Mouse (Mus musculus) layer of hippocampus, postnatal 10 days (tissue): Measurements from ENCODE around the gene Psmd11. TPM values are rescaled to one million over a fixed set of nuclear protein-coding genes. Genes with fewer than 3 reads are reported as not detected.

Experiments used
- DNase-seq, 2 experiments: peaks; one replicate each; pipeline ENCODE4 v3.0.0; 2021; ENCODE audit warnings: low spot score in 2 of 2
- total RNA-seq, 2 experiments: library from RNA; stranded (reverse); gene quantifications; 2 replicates each; pipeline ENCODE4 v1.2.3; 2021

Gene Psmd11
- total RNA-seq, 2 experiments from 2014 or later = 106 to 116 TPM

DNA sequence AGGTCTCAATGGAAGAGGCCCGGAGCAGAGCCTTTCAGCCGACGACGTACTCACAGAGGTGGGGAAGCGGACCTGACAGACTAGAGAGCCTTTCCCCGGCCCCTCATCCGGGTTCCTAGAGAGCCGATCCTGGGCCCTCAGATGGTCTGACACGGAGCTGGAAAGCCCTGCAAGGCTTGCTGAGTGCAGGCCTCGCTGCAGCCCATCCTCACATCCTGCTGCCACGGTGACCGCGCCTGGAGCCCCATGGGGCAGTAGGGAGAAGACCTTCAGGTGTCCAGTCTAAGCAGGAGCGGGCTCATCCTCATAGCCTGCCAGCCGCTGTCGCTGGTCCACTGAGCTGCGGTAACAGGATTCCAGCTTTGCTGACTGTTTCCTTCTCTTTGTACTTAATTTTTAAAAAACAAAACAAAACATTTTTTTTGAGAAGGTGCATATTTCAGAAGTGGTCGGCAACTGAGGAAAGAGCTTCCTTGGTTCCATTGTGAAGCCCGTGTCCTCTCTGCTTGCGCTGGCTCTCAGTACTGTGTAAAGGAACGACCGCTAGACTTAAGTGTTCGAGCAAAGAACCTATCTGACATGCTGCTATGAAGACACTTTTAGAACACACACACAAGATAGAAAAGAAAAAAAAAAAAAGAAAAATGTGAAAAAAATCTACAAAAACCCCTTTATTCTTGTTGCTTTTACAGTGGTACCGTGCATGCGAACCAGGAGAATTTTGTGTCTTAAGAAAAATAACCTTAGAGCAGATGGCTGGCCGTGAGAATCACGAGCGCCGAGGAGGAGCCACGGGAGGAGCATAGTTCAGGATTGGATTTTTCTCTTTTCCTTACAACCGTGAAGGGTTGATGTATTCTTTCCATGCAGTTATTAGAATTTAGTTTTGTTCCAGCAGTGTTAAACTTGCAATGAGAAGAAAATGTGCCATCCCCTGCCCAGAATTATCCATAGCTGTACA, 51.8 kb downstream of the Psmd11 start:
- DNase-seq = peak; percentile 32 to 48

DNA sequence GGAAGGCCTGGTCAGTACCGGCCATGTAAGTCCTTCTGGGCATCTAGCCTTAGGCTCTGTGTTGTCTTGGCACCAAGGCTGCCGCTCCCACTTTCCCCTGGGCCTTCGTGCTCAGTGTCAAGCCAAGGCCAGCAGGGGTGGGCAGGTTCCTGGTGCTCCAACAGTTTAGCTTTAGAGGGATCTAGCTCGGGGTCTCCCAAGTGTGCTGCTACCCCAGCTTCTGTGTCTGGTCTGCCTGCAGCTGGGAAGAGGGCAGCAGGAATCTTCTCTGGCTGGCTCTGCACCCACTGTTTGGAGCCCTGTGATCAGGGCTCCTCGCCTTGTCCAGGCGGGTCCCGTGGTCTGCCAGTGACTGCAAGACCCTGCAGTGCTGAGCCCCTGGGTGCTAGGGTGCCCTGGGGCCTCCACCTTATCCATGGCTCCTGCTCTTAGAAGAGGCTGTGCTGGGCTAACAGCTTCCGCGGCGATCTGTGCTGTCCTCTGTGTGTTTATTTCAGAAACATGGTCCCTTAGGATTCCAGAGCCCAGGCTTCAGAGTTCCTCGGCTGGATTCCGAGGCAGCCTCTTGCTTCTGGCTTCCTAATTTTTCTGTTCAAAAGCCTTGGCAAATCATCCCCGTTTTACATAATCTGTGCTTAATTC, 53.1 kb downstream of the Psmd11 start:
- peak in 1 of 2 experiments; percentile 22 for DNase-seq

DNA sequence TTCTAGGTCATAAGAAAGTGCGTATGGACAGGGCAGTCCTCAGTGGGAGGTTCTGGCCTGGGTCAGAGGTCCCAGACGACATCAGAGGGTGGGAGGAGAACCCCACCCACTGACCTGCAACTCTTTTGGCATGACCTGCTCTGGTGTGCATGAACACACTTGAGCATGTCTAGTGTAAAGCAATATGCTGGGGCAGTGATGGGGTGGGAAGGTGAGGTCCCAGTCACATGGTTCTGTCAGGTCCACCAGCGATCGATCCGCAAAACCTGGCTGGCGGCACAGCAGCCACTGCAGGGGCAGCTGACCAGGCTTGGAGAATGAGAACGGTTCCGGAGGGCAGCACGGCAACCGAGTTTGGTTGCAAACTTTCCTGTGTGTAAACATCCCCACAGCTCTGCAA, 53.9 kb downstream of the Psmd11 start:
- DNase-seq = peak in 1 of 2 experiments; percentile 31

DNA sequence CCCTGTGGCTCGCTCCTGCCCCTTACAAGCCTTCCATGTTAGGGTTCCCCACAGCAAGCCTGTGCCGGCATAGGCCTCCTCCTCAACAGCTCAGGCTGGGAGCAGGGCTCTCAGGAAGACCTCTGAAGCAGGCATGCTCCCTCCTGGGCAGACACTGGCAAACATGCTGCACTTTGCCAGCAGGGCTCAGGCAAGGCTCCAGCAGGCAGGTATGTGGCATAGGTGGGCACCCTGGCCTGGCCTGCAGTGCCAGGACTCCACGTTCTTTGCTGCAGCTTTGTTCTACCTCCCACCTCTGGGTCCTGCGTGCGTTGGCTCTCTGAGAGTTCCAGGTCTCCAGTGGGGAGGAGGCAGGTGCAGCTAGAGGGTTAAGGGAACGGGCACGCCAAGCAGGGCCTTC, 54.5 kb downstream of the Psmd11 start:
- peak in 1 of 2 experiments; percentile 46 for DNase-seq

DNA sequence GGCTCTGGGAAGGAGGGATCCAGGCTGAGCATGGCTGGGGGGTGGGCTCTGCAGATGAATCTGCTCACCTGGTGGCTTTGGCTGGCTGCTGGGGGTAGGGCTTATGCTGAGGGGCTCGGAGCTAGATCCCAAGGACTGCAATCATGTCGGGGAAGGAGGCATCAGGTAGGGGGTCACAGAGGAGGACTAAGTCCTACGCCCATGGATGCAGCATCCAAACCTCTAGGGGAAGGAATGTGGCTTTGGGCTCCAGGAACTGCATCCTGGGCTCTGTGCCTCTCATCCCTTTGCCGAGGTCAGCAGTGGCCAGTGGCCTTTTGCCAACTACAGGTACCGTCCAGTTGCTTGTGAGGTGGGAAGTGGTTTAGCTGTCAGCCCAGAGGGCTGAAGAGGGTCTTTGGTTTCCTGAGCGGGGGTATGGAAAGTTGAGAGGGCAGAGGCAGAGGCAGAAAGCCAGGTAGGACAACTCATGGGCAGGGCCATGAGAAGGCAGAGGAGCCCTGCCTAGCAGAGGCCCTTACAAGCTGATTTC, 55.2 kb downstream of the Psmd11 start:
- peak in 1 of 2 experiments; percentile 39 for DNase-seq

DNA sequence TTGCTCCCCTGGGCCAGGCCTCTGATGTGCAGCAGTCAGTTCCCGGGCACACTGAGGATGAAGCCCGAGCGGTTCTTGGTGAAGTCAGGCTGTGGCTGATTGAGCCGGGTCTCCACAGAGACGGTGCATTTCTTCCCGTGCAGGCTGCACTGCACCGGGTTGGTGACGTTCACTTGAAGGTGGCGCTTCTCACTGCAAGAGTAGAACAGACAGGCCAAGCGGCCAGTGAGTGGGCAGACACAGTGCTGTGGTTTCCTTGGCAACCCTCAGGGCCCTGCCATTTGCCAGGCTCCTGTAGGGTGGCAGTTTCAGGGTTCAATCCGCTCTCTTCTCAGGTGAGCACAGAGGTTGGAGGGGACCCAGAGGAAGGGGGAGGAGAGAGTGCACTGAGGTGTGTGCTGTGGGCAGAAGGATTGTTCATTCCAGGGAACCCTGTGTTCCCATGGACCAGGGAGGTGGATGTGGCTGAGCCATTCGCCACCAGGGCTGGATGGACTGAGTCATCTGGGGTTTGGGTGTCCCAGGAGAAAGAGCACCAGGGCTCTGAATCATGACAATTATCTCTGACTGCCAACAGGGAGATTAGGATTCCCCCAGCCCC, 55.9 kb downstream of the Psmd11 start:
- DNase-seq = peak; percentile 71 to 75

DNA sequence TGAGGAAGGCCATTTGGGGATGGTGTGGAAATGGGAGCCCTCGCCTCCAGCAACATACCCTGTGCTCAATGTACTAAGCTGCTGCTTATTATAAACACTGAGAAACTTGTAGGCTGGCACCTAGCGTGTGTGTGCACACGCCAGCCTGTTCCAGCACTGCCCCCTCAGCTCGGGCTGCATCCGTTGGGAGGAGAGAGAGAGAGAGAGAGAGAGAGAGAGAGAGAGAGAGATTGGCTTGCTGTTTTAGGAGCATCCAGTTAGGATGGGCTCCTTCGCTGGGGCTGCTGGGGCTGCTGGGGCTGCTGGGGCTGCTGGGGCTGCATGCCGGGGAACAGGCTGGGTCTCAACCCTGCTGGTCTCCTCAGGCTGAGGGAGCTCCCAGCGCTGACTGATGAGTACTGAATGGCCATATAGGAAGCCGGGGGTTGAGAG, 56.7 kb downstream of the Psmd11 start:
- DNase-seq = peak; percentile 18 to 38

DNA sequence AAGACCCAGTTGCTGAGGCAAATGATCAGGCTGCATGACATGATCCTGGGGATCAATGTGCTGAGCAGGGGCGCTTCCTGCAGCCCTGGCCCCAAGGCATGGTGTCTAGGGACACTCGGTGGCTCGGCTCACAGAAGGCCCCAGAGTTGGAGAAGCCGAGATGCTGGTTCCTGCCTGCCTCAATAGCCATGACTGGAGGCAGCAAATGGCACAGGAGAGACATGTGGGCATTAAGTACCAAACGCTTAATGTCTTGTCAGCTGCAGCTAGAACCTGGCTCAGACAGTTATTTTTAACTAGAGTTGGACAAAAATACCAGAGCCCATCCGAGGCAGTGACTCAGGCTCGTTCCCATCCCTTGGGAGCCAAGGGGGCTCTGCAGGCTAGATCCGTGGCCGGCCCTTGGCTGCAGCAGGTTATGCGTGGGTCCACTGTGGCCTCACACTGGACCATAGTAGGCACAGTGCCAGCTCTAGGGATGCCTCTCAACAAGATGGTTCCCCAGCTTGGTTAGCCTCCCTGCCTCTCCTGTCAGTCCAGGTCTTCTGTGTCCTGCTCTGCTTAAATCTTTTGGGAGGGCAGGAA, 57.3 kb downstream of the Psmd11 start:
- DNase-seq = peak in 1 of 2 experiments; percentile 19

DNA sequence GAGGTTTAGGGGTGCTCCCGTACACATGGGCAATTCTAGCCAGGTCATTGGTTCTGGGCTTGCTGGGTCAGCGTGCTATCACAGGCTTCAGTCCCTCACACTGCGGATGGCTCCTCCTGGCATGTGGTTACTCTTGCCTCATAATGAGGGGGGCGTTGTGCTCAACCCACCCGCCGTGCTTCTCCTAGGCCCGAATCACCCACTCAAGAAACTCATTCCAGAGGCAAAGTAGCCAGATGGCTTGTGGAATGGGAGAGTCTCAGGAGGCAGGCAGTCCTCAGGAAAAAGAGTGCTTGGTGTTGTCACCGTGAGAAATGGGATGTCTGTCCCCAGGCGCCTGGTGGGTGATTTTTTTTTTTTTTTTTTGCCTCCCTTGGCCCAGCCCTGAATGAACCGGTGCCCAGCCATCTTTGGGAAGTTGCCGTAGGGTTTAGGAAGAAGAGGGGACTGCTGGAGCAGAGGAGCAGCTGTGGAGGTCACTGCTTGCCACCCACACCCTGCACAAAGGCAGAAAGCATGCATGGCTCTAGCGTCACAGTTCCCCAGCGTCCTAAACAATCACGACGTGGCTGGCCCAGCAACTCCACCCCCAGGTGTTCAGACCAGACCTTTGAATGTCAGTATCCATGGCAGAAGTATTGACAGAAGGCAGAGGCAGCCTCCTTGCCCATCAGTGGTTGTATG, 59.6 kb downstream of the Psmd11 start:
- DNase-seq = no peak

DNA sequence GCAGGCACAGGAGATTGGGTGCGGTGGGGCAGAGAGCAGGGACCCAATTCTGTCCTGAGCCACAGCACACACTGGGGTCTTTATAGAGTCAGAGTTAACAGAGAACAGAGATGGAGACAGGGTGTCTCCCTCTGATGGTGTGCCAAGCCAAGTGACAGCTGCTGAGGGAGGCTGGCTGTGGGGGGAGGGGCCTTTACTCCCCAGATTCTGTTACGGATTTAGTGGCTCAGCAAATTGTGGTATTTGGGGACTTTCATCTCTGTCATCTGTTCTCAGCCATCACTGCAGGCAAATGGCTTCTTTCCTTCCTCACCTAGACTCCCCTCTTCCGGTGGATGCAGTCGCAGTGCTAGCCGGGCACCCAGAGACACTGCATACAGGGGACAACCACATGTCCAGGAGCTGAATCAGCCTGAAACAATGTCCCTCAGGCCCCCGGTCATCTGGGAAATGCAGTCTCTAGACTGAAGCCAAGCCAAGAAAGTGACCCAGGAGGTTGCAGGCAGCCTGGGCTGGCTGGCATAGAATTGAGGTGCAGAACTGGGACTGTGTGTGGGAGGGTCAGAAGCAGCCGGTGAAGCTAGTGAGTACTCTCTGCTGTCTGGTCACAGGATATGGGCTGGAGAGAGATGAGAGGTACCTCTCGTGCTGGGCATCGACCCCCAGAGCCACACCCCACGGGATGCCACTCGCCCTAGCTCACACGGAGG, 60.9 kb downstream of the Psmd11 start:
- peak; percentile 72 to 75 for DNase-seq

DNA sequence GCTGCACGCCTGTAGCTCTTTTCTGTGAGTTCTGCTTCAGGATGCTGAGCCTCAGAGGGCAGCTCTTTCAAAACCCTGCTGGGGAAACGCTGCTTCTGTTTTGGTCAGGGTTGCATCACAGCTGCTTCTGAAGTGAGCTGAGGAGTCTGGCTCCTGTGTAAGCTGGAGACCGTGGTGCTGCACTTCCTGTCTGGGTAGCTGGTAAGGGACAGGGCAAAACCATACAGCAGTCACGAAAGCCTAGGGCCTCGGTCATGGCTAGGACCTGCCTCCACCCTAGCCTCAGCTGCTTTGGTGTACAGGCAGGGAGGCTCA, 61.4 kb downstream of the Psmd11 start:
- peak; percentile 14 to 34 for DNase-seq

DNA sequence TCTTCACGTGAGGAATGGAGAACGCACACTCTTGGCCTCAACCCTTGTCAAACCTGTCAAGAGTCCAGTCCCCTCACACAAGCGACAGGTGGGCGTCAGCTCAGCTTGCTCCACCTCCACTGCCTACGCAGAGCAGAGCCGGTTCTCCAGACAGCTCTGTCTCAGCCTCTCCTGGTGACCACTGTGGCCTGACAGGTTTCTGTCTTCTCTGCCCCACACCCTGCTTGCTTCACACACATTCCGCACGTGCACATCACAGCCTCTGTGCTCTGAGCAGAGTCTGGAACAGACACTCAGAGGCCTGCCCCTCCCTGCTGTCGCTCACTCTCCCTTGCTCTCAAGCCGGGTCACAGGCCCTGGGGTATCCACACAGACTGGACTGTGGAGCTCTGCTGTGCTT, 62.4 kb downstream of the Psmd11 start:
- DNase-seq = no peak

DNA sequence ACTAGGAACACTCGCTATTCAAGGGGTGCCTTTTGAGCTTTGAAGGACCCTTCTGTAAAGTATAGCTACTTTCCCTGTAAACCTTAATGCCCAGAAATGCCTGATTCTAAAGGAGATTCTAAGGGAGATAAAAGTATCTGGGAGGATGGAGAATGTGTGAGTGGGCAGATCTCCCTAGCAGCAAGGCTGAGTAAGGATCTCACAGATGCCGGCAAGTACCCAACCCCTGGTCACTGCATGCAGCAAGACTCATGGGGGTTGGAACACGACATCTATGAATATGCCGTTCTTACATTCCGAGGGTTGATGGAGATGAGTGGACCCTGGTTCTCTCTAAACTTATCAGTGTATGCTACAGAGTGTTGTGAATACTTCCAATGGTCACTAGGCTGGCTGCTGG, 64.8 kb downstream of the Psmd11 start:
- DNase-seq = no peak

DNA sequence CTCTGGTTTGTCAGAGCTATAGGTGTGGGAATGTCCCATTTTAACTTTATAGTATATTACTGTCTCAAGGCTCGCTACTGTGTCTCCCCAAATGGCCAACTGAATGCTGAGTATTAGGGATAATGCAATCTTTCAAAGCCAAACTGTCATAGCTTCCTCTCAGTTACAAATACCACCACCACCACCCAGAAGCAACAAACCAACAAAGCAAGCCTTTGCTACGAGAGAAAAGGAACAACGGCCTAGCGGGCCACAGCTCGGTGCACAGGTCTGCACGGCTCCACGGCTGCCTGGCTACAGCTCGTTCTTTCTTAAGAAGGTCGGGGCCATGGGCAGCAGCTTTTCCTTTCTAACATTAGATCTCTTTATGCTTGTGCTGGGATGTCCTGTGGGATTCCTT, 66.4 kb downstream of the Psmd11 start:
- no peak for DNase-seq

DNA sequence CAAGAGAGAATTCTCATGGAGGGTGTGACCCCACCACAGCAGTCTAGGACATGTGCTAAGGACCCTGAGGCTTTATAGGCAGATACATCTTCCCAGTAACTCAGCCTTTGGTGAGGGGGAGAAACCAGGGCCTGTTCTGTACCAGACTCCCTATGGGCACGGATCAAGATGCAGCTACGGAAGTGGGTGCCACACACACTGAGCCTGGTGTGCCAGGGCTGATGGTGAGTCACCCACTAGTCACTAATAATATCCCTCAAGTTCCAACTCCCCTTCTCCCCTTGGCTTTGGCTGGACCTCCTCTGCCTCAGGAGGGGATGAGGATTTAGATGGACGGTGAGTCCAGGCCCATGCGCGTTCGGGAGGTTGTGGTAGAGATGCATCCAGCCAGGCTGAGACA, 67.6 kb downstream of the Psmd11 start:
- no peak for DNase-seq

DNA sequence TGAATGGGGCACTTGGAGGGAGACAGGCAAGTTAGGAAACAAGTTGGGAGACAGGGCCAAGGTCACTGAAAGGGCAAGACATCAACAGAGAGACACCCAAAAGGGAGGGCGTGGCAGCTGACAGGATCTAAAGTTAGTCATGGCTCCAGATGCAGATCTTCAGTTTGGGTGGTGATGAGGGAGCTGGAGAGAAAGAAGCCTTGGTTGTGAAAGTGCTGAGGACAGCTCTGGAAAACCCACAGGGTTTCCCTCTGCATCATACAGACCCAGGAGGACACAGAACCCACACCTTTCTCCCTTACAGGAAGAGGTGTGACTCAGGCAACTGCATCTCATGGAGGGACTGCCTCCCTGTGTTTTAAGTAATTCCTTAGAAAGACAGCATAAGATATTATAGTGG, 68.2 kb downstream of the Psmd11 start:
- DNase-seq = no peak

DNA sequence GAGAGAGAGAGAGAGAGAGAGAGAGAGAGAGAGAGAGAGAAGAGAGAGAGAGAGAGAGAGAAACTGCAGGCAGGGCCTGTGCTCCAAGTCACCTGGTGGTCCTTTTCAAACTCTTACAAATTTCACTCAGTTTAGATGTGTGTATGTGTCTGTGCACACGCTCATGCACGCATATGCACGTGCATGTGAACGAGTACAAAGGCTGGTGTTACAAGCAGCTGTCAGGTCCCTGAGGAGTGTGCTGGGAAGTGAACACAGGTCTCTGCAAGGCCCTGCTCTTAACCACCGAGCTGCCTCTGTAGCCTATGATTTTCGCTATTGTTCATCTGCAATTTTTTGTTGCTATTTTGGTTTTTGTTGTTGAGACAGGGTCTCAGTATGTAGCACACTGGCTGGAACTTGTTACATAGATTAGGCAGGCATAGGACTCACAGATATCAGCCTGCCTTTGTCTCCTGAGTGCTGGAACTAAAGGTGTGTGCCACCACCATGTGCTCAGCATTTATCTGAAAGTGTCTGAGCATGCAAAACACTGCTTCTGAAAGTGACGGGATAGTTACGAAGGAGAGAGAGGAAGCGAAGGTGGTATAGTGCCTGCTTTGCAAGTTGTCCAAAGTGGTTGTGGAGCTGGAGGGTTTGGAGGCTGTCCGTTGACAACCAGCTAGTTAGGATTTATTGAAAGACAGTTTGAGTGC, 69.0 kb downstream of the Psmd11 start:
- no peak for DNase-seq

DNA sequence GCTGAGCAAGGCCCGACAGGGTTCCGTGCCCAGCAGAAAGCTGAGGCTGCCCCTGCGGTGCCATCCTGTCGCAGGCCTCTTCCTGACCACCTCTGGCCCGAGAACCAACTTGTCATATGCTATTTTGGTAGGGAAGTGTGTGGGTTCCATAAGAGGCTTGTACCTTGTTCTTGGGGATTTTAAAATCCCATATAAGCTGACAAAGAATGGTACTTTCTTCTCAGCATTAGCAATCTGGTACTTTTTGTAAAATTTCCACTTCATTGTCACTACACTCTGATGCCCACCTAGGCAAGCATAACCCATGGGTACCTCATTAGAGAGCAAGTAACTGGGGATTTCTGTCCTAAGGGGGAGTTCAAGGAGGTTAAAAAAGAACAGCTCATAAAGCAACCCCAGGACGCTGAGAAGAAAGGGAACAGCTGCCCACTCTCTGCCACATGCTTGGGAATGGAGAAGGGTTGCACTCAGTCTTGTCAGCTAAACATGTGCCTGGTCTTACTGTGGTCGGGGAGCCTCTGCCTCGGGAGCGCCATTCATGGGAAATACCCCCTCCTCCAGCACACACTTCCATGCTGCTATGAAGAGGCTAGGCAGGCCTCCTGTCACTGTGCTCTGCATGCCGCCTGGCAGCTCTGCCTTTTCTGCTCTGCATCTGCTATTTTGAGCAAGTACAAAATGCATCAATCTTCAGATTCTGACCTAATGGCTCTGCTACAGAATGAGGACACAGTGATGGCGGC, 70.1 kb downstream of the Psmd11 start:
- DNase-seq = peak; percentile 37 to 42

DNA sequence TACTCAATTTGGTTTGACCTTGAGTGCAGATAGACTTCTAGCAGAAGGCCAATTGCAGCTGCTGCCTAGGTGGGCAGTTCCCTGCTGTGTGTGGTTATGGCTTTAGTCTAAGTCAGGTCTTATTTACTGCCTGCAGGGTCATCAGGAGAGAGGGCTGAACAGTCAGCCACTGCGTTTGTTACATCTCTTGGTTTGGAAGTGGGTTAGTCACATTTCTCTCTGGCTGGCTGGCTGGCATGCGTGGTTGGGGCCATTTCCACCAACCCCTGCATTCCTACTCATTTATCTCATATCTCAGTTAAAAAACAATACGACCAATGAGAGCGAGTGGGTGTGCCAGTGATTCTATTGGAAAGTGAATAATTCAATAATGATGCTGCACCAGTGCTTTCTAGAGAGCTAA, 71.1 kb downstream of the Psmd11 start:
- DNase-seq = no peak
